Mouse (Mus musculus) midbrain, embryonic 12.5 days (tissue): ENCODE results near the gene Olfr533. TPM values are rescaled to one million over a fixed set of nuclear protein-coding genes. Genes with fewer than 3 reads are reported as not detected.
"Not testable (repeated sequence)": the region's sequence is repeated elsewhere in the genome, so short reads cannot be mapped to it uniquely, and the experiment has no call there.

Source experiments
- ATAC-seq: fragments of 200-750 bp; cut with Nextera tagmentation; 2 replicates; pipeline ENCODE4 v1.8.0; 2017; ENCODE audit warnings: low read depth, moderate TSS enrichment, moderate library complexity; ENCODE audit not compliant: low FRiP score
- H3K27ac ChIP-seq: fragments of 300-500 bp; sonication (generic); replicated peaks from 2 replicates; pipeline ENCODE4 v1.5.1; 2016; ENCODE audit warnings: mild to moderate bottlenecking
- H3K27me3 ChIP-seq: fragments of 300-500 bp; sonication (generic); 2 replicates; pipeline ENCODE4 v1.6.1; 2016; ENCODE audit warnings: mild to moderate bottlenecking
- H3K36me3 ChIP-seq: fragments of 300-500 bp; sonication (generic); 2 replicates; pipeline ENCODE4 v1.6.1; 2016
- H3K4me1 ChIP-seq: fragments of 300-500 bp; sonication (generic); 2 replicates; pipeline ENCODE4 v1.6.1; 2016
- H3K4me2 ChIP-seq: fragments of 300-500 bp; sonication (generic); replicated peaks from 2 replicates; pipeline ENCODE4 v1.6.1; 2016; ENCODE audit warnings: mild to moderate bottlenecking, moderate library complexity
- H3K4me3 ChIP-seq: fragments of 300-500 bp; sonication (generic); 2 replicates; pipeline ENCODE4 v1.5.1; 2016; ENCODE audit warnings: mild to moderate bottlenecking
- H3K9ac ChIP-seq: fragments of 300-500 bp; sonication (generic); replicated peaks from 2 replicates; pipeline ENCODE4 v1.6.1; 2016; ENCODE audit warnings: mild to moderate bottlenecking, moderate library complexity
- H3K9me3 ChIP-seq: fragments of 300-500 bp; sonication (generic); 2 replicates; pipeline ENCODE4 v1.6.1; 2016; ENCODE audit warnings: mild to moderate bottlenecking
- WGBS: fragments of 180-500 bp; shearing (Covaris S2); methylation state at CpG from one replicate; pipeline ENCODE4 v1.1.7; 2016; 5-methylcytosine and 5-hydroxymethylcytosine counted together
- polyA plus RNA-seq: library from polyadenylated mRNA; unstranded; fragments of >200 nt; fragmentation: Nextera tagmentation; extraction: Ambion mirVana; gene quantifications from 2 replicates; pipeline ENCODE4 v1.2.1, GENCODE M21; 2016

Gene Olfr533
- polyA plus RNA-seq: not detected in 2 replicates

- not testable (repeated sequence) for H3K36me3 ChIP-seq, H3K9ac ChIP-seq
Measured at GRCm38 (mm10) chr7:140463070-140463469, at the start of gene Olfr533. Gene Olfr533, plus strand, starts transcription at chr7:140463370.

DNA sequence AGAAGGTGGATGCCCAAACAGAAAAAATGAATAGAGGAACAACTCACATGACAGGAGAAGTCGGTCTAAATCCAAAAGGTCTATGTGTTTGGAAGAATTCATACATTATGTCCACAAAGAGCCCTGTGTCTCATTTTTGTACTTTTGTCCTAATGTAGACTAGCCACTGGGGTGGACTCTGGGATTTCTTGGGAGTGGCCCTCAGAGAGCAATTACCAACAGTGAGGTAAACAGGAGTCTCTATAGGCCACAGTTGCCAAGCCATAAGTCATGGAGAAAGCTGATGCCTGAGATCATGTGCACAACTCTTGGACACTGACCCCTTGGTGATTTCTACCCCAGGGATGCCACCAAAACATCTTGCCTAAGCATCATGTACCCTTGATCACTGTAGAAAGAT lies 41.6 kb upstream of the Olfr533 start, which contains the start of gene Olfr532:
TSS of gene Olfr532 (minus strand) at position 101 of the 400 bp plus-strand sequence.
- Histone ChIP-seq H3K9ac (no peak within 1 kb of the TSS), H3K27me3 (no peaks in the 10 kb centered on the region), H3K9me3 (no peaks in the 10 kb centered on the region), H3K4me1 (no peaks in the 10 kb centered on the region), H3K36me3 (no peaks in the 10 kb centered on the region), H3K4me3 (no peak within 1 kb of the TSS), H3K27ac (no peak within 1 kb of the TSS), H3K4me2 (no peak within 1 kb of the TSS)
- no peak for ATAC-seq
- 81% methylated on average over 1 of the region's 1 CpGs for WGBS

More at GRCm38 (mm10) chr7:140463070-140463469, at the start of gene Olfr533:
- H3K4me1 ChIP-seq, ATAC-seq, H3K4me3 ChIP-seq, H3K9me3 ChIP-seq, H3K27me3 ChIP-seq, H3K4me2 ChIP-seq, H3K27ac ChIP-seq: not testable (repeated sequence)
- 67% methylated on average over 1 of the region's 1 CpGs for WGBS

DNA sequence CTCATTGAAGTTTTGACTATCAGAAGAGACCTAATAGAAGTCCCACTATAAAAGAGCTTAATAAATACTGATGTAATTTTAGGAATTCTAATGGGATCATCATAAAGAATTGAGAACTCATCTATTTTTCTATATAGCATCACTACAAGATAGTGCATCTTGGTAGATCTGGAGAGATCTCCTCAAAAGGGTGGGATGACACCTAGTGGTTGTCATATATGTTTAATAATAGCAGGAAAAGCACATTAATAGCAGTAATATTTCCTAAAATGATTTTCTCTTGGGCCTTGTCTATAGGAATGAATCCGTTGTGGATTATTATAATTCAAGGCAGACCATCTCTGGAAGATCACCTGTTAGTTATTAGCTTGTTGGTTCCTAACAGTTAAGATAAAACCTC lies 20.0 kb upstream of the Olfr533 start:
- H3K9me3 ChIP-seq: no peaks in the 10 kb centered on the region
- no peak overlapping the region for H3K9ac ChIP-seq
- H3K27me3 ChIP-seq: no peaks in the 10 kb centered on the region
- no peak for ATAC-seq
- H3K4me2 ChIP-seq: no peak overlapping the region
- no peak overlapping the region for H3K4me3 ChIP-seq
- 86% methylated on average over 1 of the region's 1 CpGs for WGBS
- no peaks in the 10 kb centered on the region for H3K36me3 ChIP-seq
- H3K4me1 ChIP-seq: no peaks in the 10 kb centered on the region
- H3K27ac ChIP-seq: no peak overlapping the region

DNA sequence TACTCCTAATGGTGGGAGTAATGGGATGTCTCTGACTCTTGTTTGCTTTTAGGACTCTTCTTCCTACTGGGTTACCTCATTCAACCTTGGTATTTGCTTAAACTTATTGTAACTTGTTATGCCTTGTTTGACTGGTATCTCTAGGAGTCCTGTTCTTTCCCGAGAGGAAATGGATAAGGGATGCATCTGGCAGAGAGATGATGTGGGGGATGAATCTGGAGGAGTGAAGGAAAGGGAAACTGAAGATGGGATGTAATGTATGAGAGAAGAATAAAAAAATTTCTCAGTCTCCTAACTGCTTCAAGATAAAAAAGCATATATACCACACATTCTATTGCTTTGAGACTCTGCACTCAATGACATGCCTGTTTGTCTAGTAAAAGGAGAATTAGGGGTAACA lies 14.7 kb downstream of the Olfr533 start:
- no peaks in the 10 kb centered on the region for H3K36me3 ChIP-seq
- peaks cover 8% of the 10 kb centered on the region; the same call in 1 of the 2 replicates for H3K9me3 ChIP-seq
- no peak overlapping the region for H3K4me3 ChIP-seq
- no peaks in the 10 kb centered on the region for H3K4me1 ChIP-seq
- H3K27ac ChIP-seq: no peak overlapping the region
- H3K9ac ChIP-seq: no peak overlapping the region
- 69% methylated on average over 1 of the region's 1 CpGs for WGBS
- no peak overlapping the region for H3K4me2 ChIP-seq
- no peak for ATAC-seq
- no peaks in the 10 kb centered on the region for H3K27me3 ChIP-seq

DNA sequence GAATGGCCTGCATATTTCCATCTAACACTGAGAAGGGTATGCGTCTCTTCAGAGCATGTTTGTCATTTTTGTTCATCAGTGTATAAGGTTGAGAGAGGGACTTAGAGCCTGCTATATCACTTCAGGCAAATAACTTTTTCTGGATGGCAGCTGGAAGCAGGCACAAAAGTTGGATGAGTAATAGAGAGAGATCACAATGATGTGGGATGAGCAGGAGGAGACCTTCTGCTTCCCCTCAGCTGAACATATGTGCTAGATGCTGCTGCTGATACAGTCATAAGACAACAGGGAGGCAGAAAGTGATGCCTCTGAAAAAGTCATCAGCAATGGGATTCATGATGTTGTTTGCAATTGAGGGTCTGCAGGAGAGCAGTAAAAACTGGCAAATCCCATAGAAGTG lies 15.6 kb downstream of the Olfr533 start:
- Histone ChIP-seq H3K27ac (no peak overlapping the region), H3K4me2 (no peak overlapping the region), H3K9me3 (peaks cover 8% of the 10 kb centered on the region; the same call in 1 of the 2 replicates), H3K4me3 (no peak overlapping the region), H3K4me1 (no peaks in the 10 kb centered on the region), H3K36me3 (no peaks in the 10 kb centered on the region), H3K9ac (no peak overlapping the region), H3K27me3 (no peaks in the 10 kb centered on the region)
- no peak for ATAC-seq
- WGBS: 86% methylated on average over 1 of the region's 1 CpGs

DNA sequence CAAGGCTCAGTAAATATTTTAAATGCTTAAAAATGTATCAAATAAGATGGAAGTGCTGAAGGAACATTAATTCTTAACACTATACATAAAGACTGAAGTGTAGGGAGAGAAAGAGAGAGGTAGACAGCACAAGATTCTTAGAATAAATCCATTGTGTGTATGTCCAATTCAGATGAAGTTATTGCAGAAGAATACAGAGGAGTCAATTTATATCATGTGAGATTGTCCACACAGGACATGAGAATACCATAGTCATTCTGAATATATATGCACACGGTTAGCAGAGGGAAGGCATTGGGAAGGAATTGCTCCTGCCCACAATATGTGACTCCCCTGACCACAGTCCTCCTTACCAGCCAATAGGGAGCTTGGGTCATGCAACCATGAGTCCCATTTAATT lies 20.7 kb downstream of the Olfr533 start, which contains the start of gene Olfr535:
TSS of gene Olfr535 (plus strand) at position 301 of the 400 bp plus-strand sequence.
- WGBS: 71% methylated on average over 1 of the region's 1 CpGs
- no peak within 1 kb of the TSS for H3K9ac ChIP-seq
- no peak for ATAC-seq
- H3K9me3 ChIP-seq: no peaks in the 10 kb centered on the region
- no peak within 1 kb of the TSS for H3K4me2 ChIP-seq
- no peak within 1 kb of the TSS for H3K4me3 ChIP-seq
- H3K27me3 ChIP-seq: no peaks in the 10 kb centered on the region
- H3K4me1 ChIP-seq: no peaks in the 10 kb centered on the region
- H3K36me3 ChIP-seq: no peaks in the 10 kb centered on the region
- no peak within 1 kb of the TSS for H3K27ac ChIP-seq

DNA sequence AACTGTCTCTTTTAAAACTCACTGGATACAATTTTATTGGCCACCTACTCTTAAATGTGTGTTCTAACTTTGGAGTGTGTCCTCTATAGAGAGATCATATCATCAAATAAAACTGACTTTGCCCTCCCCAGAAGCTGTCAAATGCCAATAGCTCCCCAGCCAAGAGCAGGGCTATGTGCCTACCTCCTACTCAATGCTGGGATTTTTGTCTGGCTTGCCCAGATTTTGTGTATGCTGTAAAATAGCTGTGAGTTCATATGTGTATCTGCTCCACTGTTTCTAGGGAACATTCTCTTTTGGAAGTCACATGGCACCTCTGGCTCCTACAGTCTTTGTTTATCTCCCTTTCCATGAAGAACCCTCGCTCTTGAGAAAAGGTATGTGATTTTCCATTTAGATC lies 25.8 kb downstream of the Olfr533 start:
- no peak overlapping the region for H3K4me2 ChIP-seq
- no peak overlapping the region for H3K4me3 ChIP-seq
- H3K9ac ChIP-seq: no peak overlapping the region
- 92% methylated on average over 1 of the region's 1 CpGs for WGBS
- no peak for ATAC-seq
- H3K27me3 ChIP-seq: no peaks in the 10 kb centered on the region
- H3K27ac ChIP-seq: no peak overlapping the region
- H3K36me3 ChIP-seq: no peaks in the 10 kb centered on the region
- no peaks in the 10 kb centered on the region for H3K9me3 ChIP-seq
- no peaks in the 10 kb centered on the region for H3K4me1 ChIP-seq

GRCm38 (mm10) chr7:140494231-140494630 lies 31.1 kb downstream of the Olfr533 start:
- H3K4me2 ChIP-seq: no peak overlapping the region
- no peaks in the 10 kb centered on the region for H3K27me3 ChIP-seq
- H3K9me3 ChIP-seq: no peaks in the 10 kb centered on the region
- 45% methylated on average over 2 of the region's 2 CpGs for WGBS
- no peak for ATAC-seq
- H3K4me1 ChIP-seq: no peaks in the 10 kb centered on the region
- no peak overlapping the region for H3K9ac ChIP-seq
- no peak overlapping the region for H3K4me3 ChIP-seq
- H3K27ac ChIP-seq: no peak overlapping the region
- H3K36me3 ChIP-seq: no peaks in the 10 kb centered on the region

- no peak for ATAC-seq
- no peaks in the 10 kb centered on the region for H3K9me3 ChIP-seq
- no peak overlapping the region for H3K4me2 ChIP-seq
- no peak overlapping the region for H3K27ac ChIP-seq
- H3K36me3 ChIP-seq: no peaks in the 10 kb centered on the region
- no peak overlapping the region for H3K9ac ChIP-seq
- H3K4me1 ChIP-seq: no peaks in the 10 kb centered on the region
- H3K27me3 ChIP-seq: no peaks in the 10 kb centered on the region
- H3K4me3 ChIP-seq: no peak overlapping the region
Measured at GRCm38 (mm10) chr7:140494702-140495101, 31.5 kb downstream of the Olfr533 start.

GRCm38 (mm10) chr7:140507346-140508021 lies 44.3 kb downstream of the Olfr533 start, which contains the start of gene Olfr536:
Gene Olfr536, minus strand, starts transcription at chr7:140507396.
- not testable (repeated sequence) for H3K4me2 ChIP-seq, H3K9me3 ChIP-seq, H3K4me1 ChIP-seq, H3K27ac ChIP-seq, H3K27me3 ChIP-seq, H3K4me3 ChIP-seq, ATAC-seq, H3K9ac ChIP-seq, H3K36me3 ChIP-seq
- WGBS: 78% methylated on average over 1 of the region's 2 CpGs
